Mouse (Mus musculus) liver, embryonic 14.5 days (tissue): ENCODE measurements around the gene Oxsr1.

Experiments used
- CTCF ChIP-seq: IDR thresholded peaks from 2 replicates; pipeline ENCODE4 v1.5.1; 2016; ENCODE audit warnings: antibody characterized with exemption, low read depth, control low read depth
- EP300 ChIP-seq: IDR thresholded peaks from 2 replicates; pipeline ENCODE4 v1.6.1; 2016; ENCODE audit warnings: antibody characterized with exemption, low read depth

GRCm38 (mm10) chr9:119276321-119276720 lies 45.9 kb downstream of the Oxsr1 start:
- TF ChIP-seq CTCF: no peak
- TF ChIP-seq EP300: no peak
